Mouse (Mus musculus) lung, postnatal 0 days (tissue): Measurements from ENCODE around the gene Fhdc1. TPM values are rescaled to one million over a fixed set of nuclear protein-coding genes. Genes with fewer than 3 reads are reported as not detected.

Source experiments
- ATAC-seq: fragments of 200-750 bp; cut with Nextera tagmentation; 2 replicates; pipeline ENCODE4 v1.8.0; 2017; ENCODE audit warnings: moderate library complexity
- DNase-seq: peaks from one replicate; pipeline ENCODE4 v3.0.0-alpha.2; 2016; ENCODE audit warnings: low spot score
- H3K27ac ChIP-seq: fragments of 300-500 bp; sonication (generic); 2 replicates; pipeline ENCODE4 v1.5.1; 2014; ENCODE audit warnings: antibody characterized with exemption, mild to moderate bottlenecking, low read length, mixed read lengths
- H3K27me3 ChIP-seq: fragments of 300-500 bp; sonication (generic); replicated peaks from 2 replicates; pipeline ENCODE4 v1.6.1; 2014; ENCODE audit warnings: low read length, mixed read lengths; ENCODE audit not compliant: insufficient read depth
- H3K36me3 ChIP-seq: fragments of 300-500 bp; sonication (generic); 2 replicates; pipeline ENCODE4 v1.6.1; 2014; ENCODE audit warnings: low read length, mixed read lengths; ENCODE audit not compliant: insufficient read depth
- H3K4me1 ChIP-seq: fragments of 300-500 bp; sonication (generic); 2 replicates; pipeline ENCODE4 v1.6.1; 2014; ENCODE audit warnings: antibody characterized with exemption, low read depth, low read length, mixed read lengths; ENCODE audit not compliant: insufficient read depth
- H3K4me2 ChIP-seq: fragments of 300-500 bp; sonication (generic); replicated peaks from 2 replicates; pipeline ENCODE4 v1.6.1; 2014; ENCODE audit warnings: low read depth, mild to moderate bottlenecking, low read length, moderate library complexity, mixed read lengths
- H3K4me3 ChIP-seq: fragments of 300-500 bp; sonication (generic); 2 replicates; pipeline ENCODE4 v1.5.1; 2014; ENCODE audit warnings: low read depth, low read length
- H3K9ac ChIP-seq: fragments of 300-500 bp; sonication (generic); replicated peaks from 2 replicates; pipeline ENCODE4 v1.6.1; 2014; ENCODE audit warnings: low read depth, mild to moderate bottlenecking
- H3K9me3 ChIP-seq: fragments of 300-500 bp; sonication (generic); 2 replicates; pipeline ENCODE4 v1.6.1; 2016; ENCODE audit warnings: low read length, mixed read lengths
- CTCF ChIP-seq: IDR thresholded peaks from 2 replicates; pipeline ENCODE4 v1.5.1; 2016; ENCODE audit warnings: antibody characterized with exemption, mild to moderate bottlenecking
- EP300 ChIP-seq: IDR thresholded peaks from 2 replicates; pipeline ENCODE4 v1.6.1; 2016; ENCODE audit warnings: antibody characterized with exemption, mild to moderate bottlenecking, control low read depth
- WGBS: fragments of 180-500 bp; shearing (Covaris S2); extraction: QIAGEN DNeasy Blood & Tissue Kit; methylation state at CpG from one replicate; pipeline ENCODE4 v1.1.7; 2014; 5-methylcytosine and 5-hydroxymethylcytosine counted together
- polyA plus RNA-seq: library from polyadenylated mRNA; unstranded; fragments of >200 nt; fragmentation: Nextera tagmentation; extraction: Ambion mirVana; gene quantifications from 2 replicates; pipeline ENCODE4 v1.2.1, GENCODE M21; 2015

The Fhdc1 gene
- polyA plus RNA-seq, 1 experiment from 2014 or later: 16.7 TPM

- no peak for TF ChIP-seq CTCF
- no peak overlapping the region for H3K4me3 ChIP-seq
- DNase-seq (no peak), ATAC-seq (no peak; the same call in 1 of the 2 replicates)
- peaks cover 11% of the 10 kb centered on the region; the same call in 1 of the 2 replicates for H3K4me1 ChIP-seq
- 28% methylated on average over 3 of the region's 3 CpGs for WGBS
- H3K4me2 ChIP-seq: no peak overlapping the region
- no peak overlapping the region for H3K27ac ChIP-seq
- no peaks in the 10 kb centered on the region for H3K9me3 ChIP-seq
- no peak overlapping the region for H3K9ac ChIP-seq
- H3K27me3 ChIP-seq: no peaks in the 10 kb centered on the region
- H3K36me3 ChIP-seq: no peaks in the 10 kb centered on the region
Measured at GRCm38 (mm10) chr3:84460499-84460898, 19.7 kb downstream of the Fhdc1 start.

GRCm38 (mm10) chr3:84455733-84456417 is 24.4 kb downstream of the Fhdc1 start:
- DNase-seq: peak; percentile 39
- Histone ChIP-seq H3K27ac (peak overlapping the region; percentile 20; the same call in 1 of the 2 replicates), H3K27me3 (no peaks in the 10 kb centered on the region), H3K36me3 (no peaks in the 10 kb centered on the region), H3K4me2 (no peak overlapping the region), H3K9ac (no peak overlapping the region), H3K9me3 (no peaks in the 10 kb centered on the region), H3K4me1 (peaks cover 6% of the 10 kb centered on the region; the same call in 1 of the 2 replicates), H3K4me3 (no peak overlapping the region)
- WGBS: 39% methylated on average over 12 of the region's 12 CpGs
- 0 out of 2 replicates have a peak, but pooled peaks have one; percentile 26 for ATAC-seq
- TF ChIP-seq EP300: peak; percentile 73; the same call in 1 of the 2 replicates
- TF ChIP-seq CTCF: no peak

- Histone ChIP-seq H3K4me3 (no peak overlapping the region), H3K36me3 (no peaks in the 10 kb centered on the region), H3K27ac (no peak overlapping the region), H3K27me3 (no peaks in the 10 kb centered on the region), H3K4me2 (no peak overlapping the region), H3K9me3 (no peaks in the 10 kb centered on the region), H3K9ac (no peak overlapping the region), H3K4me1 (no peaks in the 10 kb centered on the region)
- DNase-seq (peak; percentile 30), ATAC-seq (peak; percentile 51; the same call in 1 of the 2 replicates)
- WGBS: 34% methylated on average over 3 of the region's 3 CpGs
- TF ChIP-seq CTCF (no peak), EP300 (no peak)
Measured at GRCm38 (mm10) chr3:84450651-84451050, 29.6 kb downstream of the Fhdc1 start.

GRCm38 (mm10) chr3:84449015-84449414 is 31.2 kb downstream of the Fhdc1 start:
- Histone ChIP-seq H3K4me1 (no peaks in the 10 kb centered on the region), H3K9me3 (no peaks in the 10 kb centered on the region), H3K27me3 (no peaks in the 10 kb centered on the region), H3K36me3 (no peaks in the 10 kb centered on the region), H3K9ac (no peak overlapping the region), H3K4me3 (no peak overlapping the region), H3K4me2 (no peak overlapping the region), H3K27ac (no peak overlapping the region)
- TF ChIP-seq CTCF: no peak
- 65% methylated on average over 9 of the region's 9 CpGs for WGBS
- no peak for ATAC-seq
- no peak for DNase-seq

GRCm38 (mm10) chr3:84447803-84448202 is 32.4 kb downstream of the Fhdc1 start:
- no peak overlapping the region for H3K9ac ChIP-seq
- ATAC-seq (no peak), DNase-seq (no peak)
- 66% methylated on average over 5 of the region's 5 CpGs for WGBS
- H3K36me3 ChIP-seq: no peaks in the 10 kb centered on the region
- no peak overlapping the region for H3K27ac ChIP-seq
- H3K9me3 ChIP-seq: no peaks in the 10 kb centered on the region
- H3K27me3 ChIP-seq: no peaks in the 10 kb centered on the region
- H3K4me3 ChIP-seq: no peak overlapping the region
- no peak overlapping the region for H3K4me2 ChIP-seq
- TF ChIP-seq EP300 (no peak), CTCF (no peak)
- no peaks in the 10 kb centered on the region for H3K4me1 ChIP-seq

GRCm38 (mm10) chr3:84445838-84446237 is 34.4 kb downstream of the Fhdc1 start:
- H3K4me3 ChIP-seq: no peak overlapping the region
- no peaks in the 10 kb centered on the region for H3K4me1 ChIP-seq
- no peak for DNase-seq
- H3K27ac ChIP-seq: no peak overlapping the region
- no peak overlapping the region for H3K9ac ChIP-seq
- TF ChIP-seq CTCF (no peak), EP300 (no peak)
- H3K36me3 ChIP-seq: no peaks in the 10 kb centered on the region
- no peak overlapping the region for H3K4me2 ChIP-seq
- no peaks in the 10 kb centered on the region for H3K9me3 ChIP-seq
- WGBS: 76% methylated on average over 9 of the region's 9 CpGs
- ATAC-seq: no peak
- no peaks in the 10 kb centered on the region for H3K27me3 ChIP-seq
